In genomic region chr14:55208306-55208705, GRCm38 (mm10) we compare ENCODE assay signal across 33 mouse cellular contexts. TPM values are rescaled to one million over a fixed set of nuclear protein-coding genes. Genes with fewer than 3 reads are reported as not detected.
DNase-seq lines count a peak whose midpoint lies in the region; ATAC-seq and TF ChIP-seq lines count a peak whose summit lies in the region.
"Had no signal": no experiment of that assay in that cellular context is flagged by ENCODE, and none has a peak within 500 bp of the region (broad histone marks: within the 10 kb centered on the region; RNA-seq: fewer than 3 reads in every experiment).

No protein-coding gene starts in this region.

- H3K4me1 ChIP-seq in stomach, postnatal 0 days (replicated peaks; ENCODE audit: control insufficient read depth, insufficient read depth): no peaks in the 10 kb centered on the region

- no peak overlapping the region for H3K9ac ChIP-seq in stomach, postnatal 0 days (ENCODE audit: low read length)
- H3K9ac ChIP-seq: forebrain, embryonic 13.5 days; hindbrain, embryonic 14.5 days had no signal

- no peaks in the 10 kb centered on the region for H3K9me3 ChIP-seq in stomach, postnatal 0 days (ENCODE audit: control insufficient read depth, low read length)
- H3K9me3 ChIP-seq: forebrain, embryonic 10.5 days; forebrain, embryonic 13.5 days; hindbrain, embryonic 10.5 days had no signal

- no peak for TF ChIP-seq EP300 in stomach, postnatal 0 days (optimal IDR thresholded peaks at IDR 0.05)

- TF ChIP-seq CTCF in stomach, postnatal 0 days (IDR thresholded peaks at IDR 0.05; ENCODE audit: low read depth): no peak

- DNase-seq in adrenal gland, adult (ENCODE audit: inconsistent age in 2 of 2, low spot score in 1 of 2): peak; percentile 16 to 76
- DNase-seq in adrenal gland, postnatal 4 days (ENCODE audit: low spot score in 2 of 2): no peak
- DNase-seq in adrenal gland, postnatal 36 days: peak; percentile 31 to 33
- no peak for DNase-seq in adrenal gland, postnatal 25 days
- peak; percentile 9 for DNase-seq in 3134 (ENCODE audit: extremely low read depth, insufficient read length, low spot score)
- DNase-seq in Muller cell, postnatal 12 days (ENCODE audit: inconsistent ontology term): peak; percentile 26
- DNase-seq in ovary, adult 18-20 months (ENCODE audit: low spot score): no peak
- no peak for DNase-seq in stomach, postnatal 0 days (ENCODE audit: low spot score)
- DNase-seq: cerebellum, adult 18-20 months; cerebellum, adult 9-10 months; cerebellum, postnatal 14 days; gastrocnemius, postnatal 10 days; gastrocnemius, postnatal 36 days; kidney, adult 18-20 months had no signal

- no peak overlapping the region for H3K27ac ChIP-seq in stomach, postnatal 0 days (replicated peaks)
- H3K27ac ChIP-seq: forebrain, embryonic 10.5 days; forebrain, embryonic 13.5 days; hindbrain, embryonic 10.5 days; hindbrain, embryonic 14.5 days; hindbrain, postnatal 0 days had no signal

- ATAC-seq in stomach, postnatal 0 days (ENCODE audit: low FRiP score, low TSS enrichment): no peak
- ATAC-seq: CD4-positive, CD25-positive, alpha-beta regulatory T cell, adult 4 months; forebrain, embryonic 13.5 days; forebrain, embryonic 16.5 days; hindbrain, postnatal 0 days; inflammation-experienced regulatory T-cells, adult 6 months; intestine, embryonic 16.5 days had no signal

- H3K4me2 ChIP-seq in stomach, postnatal 0 days (replicated peaks; ENCODE audit: low read depth): no peak overlapping the region
- H3K4me2 ChIP-seq: forebrain, embryonic 13.5 days; heart, embryonic 11.5 days; hindbrain, embryonic 14.5 days had no signal

- no peak overlapping the region for H3K4me3 ChIP-seq in stomach, postnatal 0 days (ENCODE audit: low read depth, low read length)
- H3K4me3 ChIP-seq: forebrain, embryonic 10.5 days; forebrain, embryonic 13.5 days; hindbrain, embryonic 10.5 days had no signal

- no peaks in the 10 kb centered on the region for H3K27me3 ChIP-seq in stomach, postnatal 0 days (ENCODE audit: control insufficient read depth, insufficient read depth, low read length)
- H3K27me3 ChIP-seq: forebrain, embryonic 13.5 days had no signal

- H3K36me3 ChIP-seq in stomach, postnatal 0 days (ENCODE audit: control insufficient read depth, insufficient read depth, low read length): no peaks in the 10 kb centered on the region
- H3K36me3 ChIP-seq: forebrain, embryonic 10.5 days; hindbrain, embryonic 10.5 days had no signal

- 82% methylated on average over 2 of the region's 2 CpGs for WGBS in stomach, postnatal 0 days

RNA-seq across cellular contexts. Expression of gene Dhrs2, which starts 13.5 kb away (rescaled TPM):
- not detected for total RNA-seq in adrenal gland, postnatal 4 days (2021)
- total RNA-seq in adrenal gland, postnatal 36 days (2021): not detected
- not detected in 2 replicates for total RNA-seq in adrenal gland, postnatal 25 days (2021)
- polyA plus RNA-seq in stomach, postnatal 0 days (2015; fragmentation: Nextera tagmentation; extraction: Ambion mirVana): 0.18 and 0.23 TPM in 2 replicates
- total RNA-seq: ES-E14; gastrocnemius, adult 18-20 months; gastrocnemius, postnatal 10 days; gastrocnemius, postnatal 36 days; granulocyte monocyte progenitor cell, adult 5-6 weeks; heart, adult 8-10 months; heart, postnatal 25 days had no signal
- polyA plus RNA-seq: C2C12; CD4-positive, CD25-positive, alpha-beta regulatory T cell, adult 4 months; embryonic facial prominence, embryonic 11.5 days; forebrain, embryonic 10.5 days; forebrain, embryonic 13.5 days; forebrain, embryonic 16.5 days; heart, embryonic 11.5 days; heart, embryonic 14.5 days; heart, postnatal 0 days; hindbrain, embryonic 10.5 days; inflammation-experienced regulatory T-cells, adult 6 months had no signal

Comparison
In these comparisons a context has a peak if more than half of its experiments do, and no peak if none do; other contexts are left out.
1. DNase-seq: peak in adrenal gland, adult (2 of 2), adrenal gland, postnatal 36 days (2 of 2), 3134 (single experiment) and Muller cell, postnatal 12 days (single experiment); none in adrenal gland, postnatal 4 days (0 of 2), adrenal gland, postnatal 25 days (single experiment), ovary, adult 18-20 months (single experiment) and stomach, postnatal 0 days (single experiment).